Mouse (Mus musculus): ENCODE results near the gene Magix. TPM values are rescaled to one million over a fixed set of nuclear protein-coding genes. Genes with fewer than 3 reads are reported as not detected.
"Not testable (repeated sequence)": the region's sequence is repeated elsewhere in the genome, so short reads cannot be mapped to it uniquely, and the experiment has no call there.

The Magix gene
- 2.9 and 3.4 TPM in 2 replicates for polyA plus RNA-seq (2012; ENCODE audit: insufficient read depth, insufficient read length, missing spikeins)

- Histone ChIP-seq H3K27ac (replicated peaks; ENCODE audit: low read depth, low read length) (peak within 1 kb of the TSS; percentile 92), H3K4me3 (ENCODE audit: insufficient read depth, low read depth, low read length) (peak within 1 kb of the TSS; percentile 77), H3K4me1 (ENCODE audit: control insufficient read depth, insufficient read depth, insufficient read length, low read length) (no peaks in the 10 kb centered on the region)
Measured at GRCm38 (mm10) chrX:7680864-7681263, at the start of gene Magix. Magix (minus strand) TSS chrX:7681251.

DNA sequence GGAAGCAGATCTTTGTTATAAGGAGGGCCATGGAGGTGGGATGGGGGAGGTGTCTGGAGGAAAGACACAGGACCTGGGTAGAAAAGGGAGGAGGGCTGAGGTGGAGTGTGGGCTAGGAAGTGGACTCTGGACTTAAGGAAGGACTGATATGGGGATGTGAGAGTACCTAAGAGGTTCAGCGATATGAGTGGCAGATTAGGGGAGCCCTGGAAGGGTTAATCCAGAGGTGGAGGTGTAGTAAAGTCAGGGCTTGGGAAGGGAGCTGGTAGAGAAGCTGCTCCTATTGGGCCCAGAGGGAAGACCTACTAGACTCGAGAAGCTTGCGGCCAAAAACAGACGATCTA lies 47.8 kb upstream of the Magix start:
- peak overlapping the region; percentile 67 for H3K4me3 ChIP-seq (ENCODE audit: insufficient read depth, low read depth, low read length)
- no peaks in the 10 kb centered on the region for H3K4me1 ChIP-seq (ENCODE audit: control insufficient read depth, insufficient read depth, insufficient read length, low read length)
- no peak overlapping the region for H3K27ac ChIP-seq (replicated peaks; ENCODE audit: low read depth, low read length)

GRCm38 (mm10) chrX:7728215-7728921 lies 47.3 kb upstream of the Magix start, which contains the start of gene Praf2:
Praf2 (plus strand) TSS chrX:7728439.
- no peaks in the 10 kb centered on the region for H3K4me1 ChIP-seq (ENCODE audit: control insufficient read depth, insufficient read depth, insufficient read length, low read length)
- H3K4me3 ChIP-seq (ENCODE audit: insufficient read depth, low read depth, low read length): peak within 1 kb of the TSS; percentile 67
- peak within 1 kb of the TSS; percentile 55 for H3K27ac ChIP-seq (replicated peaks; ENCODE audit: low read depth, low read length)

DNA sequence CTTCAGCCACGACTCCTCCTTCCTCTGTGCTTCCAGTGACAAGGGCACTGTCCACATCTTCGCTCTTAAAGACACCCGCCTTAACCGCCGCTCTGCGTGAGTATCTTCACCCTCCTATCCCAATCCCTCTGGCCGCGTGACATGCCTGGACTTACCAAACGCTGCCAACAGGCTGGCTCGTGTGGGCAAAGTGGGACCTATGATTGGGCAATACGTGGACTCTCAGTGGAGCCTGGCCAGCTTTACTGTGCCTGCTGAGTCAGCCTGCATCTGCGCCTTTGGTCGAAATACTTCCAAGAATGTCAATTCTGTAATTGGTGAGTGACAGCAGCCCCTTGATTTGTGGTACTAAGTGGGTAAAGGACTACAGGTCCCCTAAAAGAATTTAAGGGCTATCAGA lies 46.1 kb upstream of the Magix start:
- Histone ChIP-seq H3K4me1 (ENCODE audit: control insufficient read depth, insufficient read depth, insufficient read length, low read length) (no peaks in the 10 kb centered on the region), H3K27ac (replicated peaks; ENCODE audit: low read depth, low read length) (0 out of 2 replicates have a peak overlapping the region, but pooled peaks have one; percentile 55), H3K4me3 (ENCODE audit: insufficient read depth, low read depth, low read length) (no peak overlapping the region)

GRCm38 (mm10) chrX:7725841-7726240 lies 44.8 kb upstream of the Magix start:
- Histone ChIP-seq H3K4me3 (ENCODE audit: insufficient read depth, low read depth, low read length) (no peak overlapping the region), H3K4me1 (ENCODE audit: control insufficient read depth, insufficient read depth, insufficient read length, low read length) (no peaks in the 10 kb centered on the region), H3K27ac (replicated peaks; ENCODE audit: low read depth, low read length) (no peak overlapping the region)

DNA sequence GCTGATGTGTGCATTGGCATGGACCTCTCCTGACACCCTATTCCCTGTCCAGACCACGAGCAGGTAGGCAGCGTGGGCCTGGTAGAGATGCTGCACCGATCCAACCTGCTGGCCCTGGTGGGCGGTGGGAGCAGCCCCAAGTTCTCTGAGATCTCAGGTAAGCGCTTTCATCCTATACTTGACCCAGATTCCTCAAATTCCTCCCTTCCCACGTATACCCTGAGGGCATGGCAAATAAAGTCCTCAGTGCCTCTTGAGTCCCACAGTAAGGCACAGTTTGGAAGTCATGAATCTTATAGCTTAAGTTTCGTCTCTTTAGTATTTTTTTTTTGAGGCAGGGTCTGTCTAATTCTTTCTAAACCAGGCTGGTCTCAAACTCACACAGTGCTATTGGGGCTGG lies 43.1 kb upstream of the Magix start:
- H3K4me1 ChIP-seq (ENCODE audit: control insufficient read depth, insufficient read depth, insufficient read length, low read length): no peaks in the 10 kb centered on the region
- H3K27ac ChIP-seq (replicated peaks; ENCODE audit: low read depth, low read length): no peak overlapping the region
- no peak overlapping the region for H3K4me3 ChIP-seq (ENCODE audit: insufficient read depth, low read depth, low read length)

DNA sequence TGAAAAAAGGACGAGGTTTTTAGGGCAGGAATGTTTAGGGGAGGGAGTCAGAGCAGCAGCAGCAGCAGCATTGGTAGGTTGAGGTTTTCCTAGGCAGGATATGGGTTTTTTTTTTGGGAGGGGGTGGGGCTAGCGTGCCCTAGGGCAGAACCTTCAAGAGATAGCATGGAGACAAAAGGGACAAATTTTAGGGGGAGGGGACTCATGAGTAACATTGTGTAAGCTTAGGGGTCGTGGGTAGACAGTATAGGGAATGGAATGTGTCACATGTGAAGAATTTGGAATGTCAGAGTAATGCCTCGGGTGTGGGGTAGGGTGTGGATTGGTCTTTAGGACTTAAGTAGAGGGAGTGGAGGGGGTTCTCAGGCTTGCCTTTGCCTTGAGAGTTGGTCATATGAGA lies 41.6 kb upstream of the Magix start:
- Histone ChIP-seq H3K4me1 (ENCODE audit: control insufficient read depth, insufficient read depth, insufficient read length, low read length) (no peaks in the 10 kb centered on the region), H3K4me3 (ENCODE audit: insufficient read depth, low read depth, low read length) (peak overlapping the region; percentile 96), H3K27ac (replicated peaks; ENCODE audit: low read depth, low read length) (peak overlapping the region; percentile 78)

- H3K4me1 ChIP-seq (ENCODE audit: control insufficient read depth, insufficient read depth, insufficient read length, low read length): no peaks in the 10 kb centered on the region
Measured at GRCm38 (mm10) chrX:7722282-7722611, 41.2 kb upstream of the Magix start.

DNA sequence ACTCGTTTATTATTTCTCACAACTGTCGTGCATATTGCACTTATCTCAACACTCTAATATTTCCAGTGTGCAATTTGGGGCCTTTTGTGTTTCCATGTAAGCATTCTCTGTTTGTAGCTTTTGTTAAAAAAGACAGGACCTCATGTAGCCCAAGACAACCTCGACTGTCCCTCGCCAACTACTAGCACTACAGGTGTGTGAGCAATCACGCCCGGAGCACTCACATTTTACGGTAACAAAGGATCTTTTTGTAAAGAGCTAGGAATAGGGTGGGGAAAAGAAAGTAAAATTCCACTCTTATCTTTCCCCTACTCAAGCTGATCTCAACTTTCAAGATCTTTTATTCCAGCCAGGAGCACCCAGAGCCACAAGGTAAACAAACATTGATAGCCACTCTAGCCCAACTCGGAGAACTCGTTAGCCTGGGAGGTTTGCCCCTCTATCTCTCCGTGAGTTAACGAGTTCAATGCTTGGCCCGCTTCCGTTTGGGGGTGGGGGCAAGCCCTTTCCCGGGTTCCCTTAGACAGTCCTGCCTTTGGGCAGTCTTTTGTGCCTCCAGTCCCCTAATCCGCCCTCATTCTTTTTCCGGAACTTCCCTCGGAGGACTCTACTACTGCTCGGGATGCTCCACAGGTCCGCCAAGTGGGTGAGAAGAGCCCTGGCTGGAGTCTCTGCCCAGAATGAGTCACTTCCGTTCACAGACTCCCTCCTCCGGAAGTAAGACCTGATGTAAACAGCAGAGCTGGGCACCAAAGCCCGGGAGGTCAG lies 40.6 kb upstream of the Magix start, which contains the start of gene Gm45208:
Gm45208 (plus strand) TSS at position 732 of the 768 bp plus-strand sequence.
- Histone ChIP-seq H3K27ac (replicated peaks; ENCODE audit: low read depth, low read length) (peak within 1 kb of the TSS; percentile 100), H3K4me3 (ENCODE audit: insufficient read depth, low read depth, low read length) (peak within 1 kb of the TSS; percentile 96), H3K4me1 (ENCODE audit: control insufficient read depth, insufficient read depth, insufficient read length, low read length) (no peaks in the 10 kb centered on the region)

More at GRCm38 (mm10) chrX:7722282-7722611, 41.2 kb upstream of the Magix start:
- Histone ChIP-seq H3K4me3 (ENCODE audit: insufficient read depth, low read depth, low read length) (peak overlapping the region; percentile 96), H3K27ac (replicated peaks; ENCODE audit: low read depth, low read length) (peak overlapping the region; percentile 78)

DNA sequence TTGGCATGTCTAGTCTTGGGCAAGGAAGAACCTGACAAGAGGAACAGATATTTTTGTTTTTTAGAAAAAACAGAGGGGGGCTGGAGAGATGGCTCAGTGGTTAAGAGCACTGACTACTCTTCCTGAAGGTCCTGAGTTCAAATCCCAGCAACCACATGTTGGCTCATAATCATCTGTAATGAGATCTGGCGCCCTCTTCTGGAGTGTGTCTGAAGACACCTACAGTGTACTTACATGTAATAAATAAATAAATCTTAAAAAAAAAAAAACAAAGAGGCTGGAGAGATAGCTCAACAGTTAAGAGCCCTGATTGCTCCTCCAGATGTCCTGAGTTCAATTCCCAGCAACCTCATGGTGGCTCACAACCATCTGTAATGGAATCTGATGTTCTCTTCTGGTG lies 35.0 kb upstream of the Magix start:
- H3K27ac ChIP-seq (replicated peaks; ENCODE audit: low read depth, low read length); H3K4me1 ChIP-seq (ENCODE audit: control insufficient read depth, insufficient read depth, insufficient read length, low read length); H3K4me3 ChIP-seq (ENCODE audit: insufficient read depth, low read depth, low read length): not testable (repeated sequence)

GRCm38 (mm10) chrX:7714135-7714899 lies 33.3 kb upstream of the Magix start, which contains the start of gene Wdr45:
Wdr45 (plus strand) TSS chrX:7714333.
- Histone ChIP-seq H3K27ac (replicated peaks; ENCODE audit: low read depth, low read length) (peak within 1 kb of the TSS; percentile 82), H3K4me3 (ENCODE audit: insufficient read depth, low read depth, low read length) (peak within 1 kb of the TSS; percentile 53)
- H3K4me1 ChIP-seq (ENCODE audit: control insufficient read depth, insufficient read depth, insufficient read length, low read length): not testable (repeated sequence)

DNA sequence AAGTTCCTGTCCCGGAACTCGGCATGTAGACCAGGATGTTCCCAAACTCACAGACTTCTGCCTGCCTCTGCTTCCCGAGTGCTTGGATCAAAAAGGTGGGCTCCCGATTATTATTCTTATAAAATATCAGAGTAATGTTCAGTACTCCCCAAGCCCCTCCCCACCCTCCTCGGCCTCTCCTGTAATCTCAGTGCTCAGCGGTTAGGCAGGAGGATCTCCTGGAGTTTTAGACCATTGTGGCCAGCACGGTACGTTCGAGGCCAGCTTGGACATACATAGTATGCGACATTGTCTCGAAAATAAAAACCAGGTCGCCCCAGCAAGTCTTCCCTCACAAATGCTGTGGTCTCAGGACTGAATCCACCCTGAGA lies 32.7 kb upstream of the Magix start:
- Histone ChIP-seq H3K4me3 (ENCODE audit: insufficient read depth, low read depth, low read length) (peak overlapping the region; percentile 53), H3K27ac (replicated peaks; ENCODE audit: low read depth, low read length) (peak overlapping the region; percentile 48)
- not testable (repeated sequence) for H3K4me1 ChIP-seq (ENCODE audit: control insufficient read depth, insufficient read depth, insufficient read length, low read length)

GRCm38 (mm10) chrX:7696954-7697381 lies 15.9 kb upstream of the Magix start, which contains the start of gene Gpkow:
Gpkow (plus strand) TSS chrX:7697131.
- peak within 1 kb of the TSS; percentile 72 for H3K4me3 ChIP-seq (ENCODE audit: insufficient read depth, low read depth, low read length)

DNA sequence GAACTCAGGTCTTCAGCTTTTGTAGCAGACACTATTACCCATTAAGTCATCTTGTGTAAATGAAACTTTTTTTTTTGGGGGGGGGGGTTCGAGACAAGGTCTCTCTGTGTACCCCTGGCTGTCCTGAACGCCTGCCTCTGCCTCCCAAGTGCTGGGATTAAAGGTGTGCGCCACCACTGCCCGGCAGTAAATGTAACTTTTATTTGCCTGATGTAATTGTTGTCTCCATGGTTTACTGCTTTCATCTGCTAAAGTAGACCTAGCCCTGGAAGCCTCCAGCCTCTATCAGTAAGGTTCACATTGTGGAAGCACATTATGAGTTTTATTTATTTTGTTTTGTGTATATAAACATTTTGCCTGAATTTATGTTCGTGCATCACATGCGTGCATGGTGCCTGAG lies 15.5 kb upstream of the Magix start:
- Histone ChIP-seq H3K4me1 (ENCODE audit: control insufficient read depth, insufficient read depth, insufficient read length, low read length) (peaks cover 2% of the 10 kb centered on the region; the same call in 1 of the 2 replicates), H3K4me3 (ENCODE audit: insufficient read depth, low read depth, low read length) (no peak overlapping the region; the same call in 1 of the 2 replicates), H3K27ac (replicated peaks; ENCODE audit: low read depth, low read length) (no peak overlapping the region)

More at GRCm38 (mm10) chrX:7696954-7697381, 15.9 kb upstream of the Magix start, which contains the start of gene Gpkow:
- Histone ChIP-seq H3K27ac (replicated peaks; ENCODE audit: low read depth, low read length) (peak within 1 kb of the TSS; percentile 62), H3K4me1 (ENCODE audit: control insufficient read depth, insufficient read depth, insufficient read length, low read length) (peaks cover 2% of the 10 kb centered on the region; the same call in 1 of the 2 replicates)

DNA sequence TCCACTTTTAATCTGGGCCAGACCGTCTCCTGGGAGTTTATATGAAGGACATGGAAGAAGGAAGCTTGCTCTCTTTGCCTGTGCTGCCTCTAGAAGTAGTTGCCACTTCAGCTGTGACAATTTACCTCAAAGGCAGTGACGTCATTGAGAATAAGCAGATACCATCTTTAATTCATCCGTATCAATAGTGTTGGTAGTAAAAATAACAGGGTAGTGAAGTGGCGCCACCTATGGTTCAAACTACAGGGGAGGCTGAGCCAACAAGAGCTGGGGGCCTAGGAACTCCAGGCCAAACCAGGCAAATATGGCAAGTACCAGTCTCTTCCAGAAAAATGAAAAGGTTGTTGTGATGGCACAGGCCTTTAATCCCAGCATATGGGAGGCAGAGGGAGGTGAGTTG lies 11.8 kb upstream of the Magix start:
- H3K27ac ChIP-seq (replicated peaks; ENCODE audit: low read depth, low read length): no peak overlapping the region
- H3K4me3 ChIP-seq (ENCODE audit: insufficient read depth, low read depth, low read length): no peak overlapping the region
- H3K4me1 ChIP-seq (ENCODE audit: control insufficient read depth, insufficient read depth, insufficient read length, low read length): no peaks in the 10 kb centered on the region
